Mouse (Mus musculus) limb, embryonic 11.5 days (tissue): Measurements from ENCODE around the gene Exosc3. TPM values are rescaled to one million over a fixed set of nuclear protein-coding genes. Genes with fewer than 3 reads are reported as not detected.
"Not testable (repeated sequence)": the region's sequence is repeated elsewhere in the genome, so short reads cannot be mapped to it uniquely, and the experiment has no call there.

ENCODE experiments used
- ATAC-seq: fragments of 200-750 bp; cut with Nextera tagmentation; 2 replicates; pipeline ENCODE4 v1.8.0; 2017; ENCODE audit warnings: low read depth; ENCODE audit not compliant: insufficient number of reproducible peaks, low FRiP score, low TSS enrichment
- DNase-seq: peaks from one replicate; pipeline ENCODE4 v3.0.0-alpha.2; 2015; ENCODE audit warnings: low spot score
- H3K27ac ChIP-seq: fragments of 300-500 bp; sonication (generic); replicated peaks from 2 replicates; pipeline ENCODE4 v1.5.1; 2014; ENCODE audit warnings: low read depth, mild to moderate bottlenecking, low read length
- H3K27me3 ChIP-seq: fragments of 300-500 bp; sonication (generic); 2 replicates; pipeline ENCODE4 v1.6.1; 2014; ENCODE audit warnings: mild to moderate bottlenecking, low read length, mixed read lengths; ENCODE audit not compliant: control insufficient read depth, insufficient read depth
- H3K36me3 ChIP-seq: fragments of 300-500 bp; sonication (generic); 2 replicates; pipeline ENCODE4 v1.6.1; 2014; ENCODE audit warnings: mild to moderate bottlenecking, low read length, moderate library complexity, mixed read lengths; ENCODE audit not compliant: control insufficient read depth, insufficient read depth
- H3K4me1 ChIP-seq: fragments of 300-500 bp; sonication (generic); 2 replicates; pipeline ENCODE4 v1.6.1; 2014; ENCODE audit warnings: low read length, mixed read lengths; ENCODE audit not compliant: control insufficient read depth, insufficient read depth
- H3K4me2 ChIP-seq: fragments of 300-500 bp; sonication (generic); 2 replicates; pipeline ENCODE4 v1.6.1; 2014; ENCODE audit warnings: low read depth, mild to moderate bottlenecking, moderate library complexity; ENCODE audit not compliant: severe bottlenecking
- H3K4me3 ChIP-seq: fragments of 300-500 bp; sonication (generic); 2 replicates; pipeline ENCODE4 v1.5.1; 2014; ENCODE audit warnings: low read depth, low read length
- H3K9ac ChIP-seq: fragments of 300-500 bp; sonication (generic); 2 replicates; pipeline ENCODE4 v1.6.1; 2014; ENCODE audit warnings: mild to moderate bottlenecking, low read length
- H3K9me3 ChIP-seq: fragments of 300-500 bp; sonication (generic); 2 replicates; pipeline ENCODE4 v1.6.1; 2016; ENCODE audit warnings: low read length; ENCODE audit not compliant: control insufficient read depth
- WGBS: fragments of 180-500 bp; shearing (Covaris S2); extraction: QIAGEN DNeasy Blood & Tissue Kit; methylation state at CpG from one replicate; pipeline ENCODE4 v1.1.7; 2014; 5-methylcytosine and 5-hydroxymethylcytosine counted together
- polyA plus RNA-seq: library from polyadenylated mRNA; unstranded; fragments of >200 nt; fragmentation: Nextera tagmentation; extraction: Ambion mirVana; gene quantifications from 2 replicates; pipeline ENCODE4 v1.2.1, GENCODE M21; 2014

The Exosc3 gene
- polyA plus RNA-seq: 105 and 111 TPM in 2 replicates

DNA sequence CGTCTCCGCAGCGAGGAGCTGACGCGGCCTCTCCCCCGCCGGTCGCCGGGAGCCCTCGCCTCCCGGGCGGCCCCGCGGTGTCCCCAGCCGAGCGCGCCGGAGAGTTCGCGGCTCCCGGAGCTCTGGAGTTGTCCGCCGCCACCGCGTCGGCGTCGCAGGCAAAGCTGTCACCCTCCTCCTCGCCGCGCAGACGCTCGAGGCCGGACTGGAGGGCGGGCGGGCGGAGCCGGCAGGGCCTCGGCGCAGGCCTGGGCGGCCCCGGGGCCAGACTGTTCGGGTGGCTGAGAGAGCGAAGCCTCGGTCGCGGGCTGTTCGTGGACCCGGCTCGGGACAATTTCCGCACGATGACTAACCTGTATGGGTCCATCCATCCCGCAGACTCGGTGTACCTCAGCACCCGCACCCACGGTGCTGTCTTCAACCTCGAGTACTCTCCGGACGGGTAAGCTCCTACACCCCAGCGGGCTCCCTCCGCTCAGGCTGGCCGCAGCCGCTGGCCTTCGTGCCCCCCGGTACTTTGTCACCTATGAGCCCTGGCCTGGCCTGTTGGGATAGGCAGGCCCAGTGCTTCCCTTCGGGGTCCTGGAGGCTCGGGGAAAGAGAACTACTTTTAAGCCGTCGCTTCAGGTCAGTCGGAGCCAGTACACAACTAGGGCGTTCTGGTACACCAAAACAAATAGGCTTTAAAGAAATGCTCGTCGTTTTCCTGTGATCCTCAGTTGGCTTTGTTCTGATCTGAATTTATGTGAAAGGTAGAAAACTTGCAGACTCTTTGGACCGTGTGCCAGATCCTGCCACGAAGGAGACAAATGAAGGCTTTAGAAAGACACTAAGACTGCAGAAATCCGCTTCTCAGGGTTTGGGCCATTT, at the start of gene Exosc3:
Gene Exosc3, minus strand, starts transcription at position 447 of the 870 bp plus-strand sequence.
- Histone ChIP-seq H3K36me3 (no peaks in the 10 kb centered on the region; the same call in 1 of the 2 replicates), H3K4me1 (peaks cover 15% of the 10 kb centered on the region), H3K27ac (peak within 1 kb of the TSS; percentile 95), H3K4me2 (peak within 1 kb of the TSS; percentile 65), H3K4me3 (peak within 1 kb of the TSS; percentile 88), H3K27me3 (no peaks in the 10 kb centered on the region), H3K9ac (peak within 1 kb of the TSS; percentile 92), H3K9me3 (no peaks in the 10 kb centered on the region)
- DNase-seq (peak; percentile 63), ATAC-seq (peak; percentile 81)
- WGBS: under 1% methylated on average over 75 of the region's 76 CpGs

DNA sequence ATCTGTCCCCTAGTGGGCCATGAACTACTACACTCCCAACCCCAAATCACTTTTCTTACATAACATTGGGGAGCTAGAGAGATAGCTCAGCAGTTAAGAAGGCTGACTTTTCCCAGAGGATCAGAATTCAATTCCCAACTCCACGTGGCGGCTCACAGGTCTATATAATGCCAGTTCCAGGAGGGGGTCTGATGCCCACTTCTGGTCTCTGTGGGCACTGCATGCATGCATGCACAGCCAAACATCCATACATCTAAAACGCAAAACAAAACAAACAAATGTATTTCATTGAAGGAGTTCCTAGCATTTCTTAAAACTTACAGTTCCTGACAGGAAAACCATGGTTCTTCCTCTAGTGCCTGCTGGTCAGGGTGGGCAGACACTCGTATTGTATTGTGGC, 49.6 kb upstream of the Exosc3 start:
- H3K4me1 ChIP-seq: no peaks in the 10 kb centered on the region
- no peak overlapping the region for H3K4me2 ChIP-seq
- no peaks in the 10 kb centered on the region for H3K36me3 ChIP-seq
- H3K27ac ChIP-seq: no peak overlapping the region
- H3K4me3 ChIP-seq: no peak overlapping the region
- 74% methylated on average over 4 of the region's 4 CpGs for WGBS
- DNase-seq (no peak), ATAC-seq (no peak)
- H3K9me3 ChIP-seq: no peaks in the 10 kb centered on the region
- H3K27me3 ChIP-seq: no peaks in the 10 kb centered on the region
- no peak overlapping the region for H3K9ac ChIP-seq

DNA sequence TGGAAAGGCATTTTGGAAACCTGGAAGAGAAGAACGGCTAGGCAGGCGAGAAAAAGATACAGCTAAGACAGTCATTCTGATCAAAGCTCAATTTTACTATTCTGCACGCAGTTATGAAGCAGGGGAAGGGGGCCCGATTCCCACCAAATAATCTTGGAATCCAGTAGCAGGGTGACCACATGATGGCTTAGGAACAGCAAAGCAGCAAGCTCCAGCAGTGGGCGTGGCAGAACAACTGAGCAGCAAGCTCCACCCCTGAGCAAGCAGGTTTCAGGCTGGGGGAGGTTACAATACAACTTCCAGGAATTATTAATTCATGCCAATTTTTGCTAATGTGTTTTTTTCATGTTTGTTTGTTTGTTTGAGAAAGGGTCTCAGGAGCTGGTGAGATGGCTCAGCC, 44.8 kb upstream of the Exosc3 start:
- not testable (repeated sequence) for H3K9me3 ChIP-seq, H3K4me2 ChIP-seq, H3K27me3 ChIP-seq, H3K27ac ChIP-seq, H3K4me1 ChIP-seq, H3K4me3 ChIP-seq, H3K9ac ChIP-seq, H3K36me3 ChIP-seq, DNase-seq, ATAC-seq
- WGBS: 94% methylated on average over 5 of the region's 5 CpGs

DNA sequence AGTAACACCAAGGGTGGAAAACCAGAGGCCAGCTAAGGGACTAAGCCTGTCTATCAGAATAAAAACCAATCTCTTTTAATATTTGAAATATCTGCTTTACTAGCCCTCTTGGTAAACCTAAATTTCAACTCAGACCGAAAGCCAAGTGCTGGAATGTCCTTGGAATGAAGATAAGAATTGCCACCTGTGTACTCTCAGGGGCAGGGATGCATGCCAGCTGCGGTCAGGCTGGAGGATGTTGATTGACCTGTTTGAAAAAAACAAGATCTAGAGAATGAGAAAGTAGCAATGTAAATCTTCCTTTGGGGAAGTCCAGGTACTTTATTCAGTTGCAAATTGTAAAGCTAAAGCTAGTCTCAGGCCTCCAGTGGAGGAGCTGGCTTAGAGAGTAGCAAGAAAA, 39.6 kb upstream of the Exosc3 start:
- not testable (repeated sequence) for H3K9ac ChIP-seq, H3K9me3 ChIP-seq, H3K4me3 ChIP-seq, H3K4me1 ChIP-seq, H3K4me2 ChIP-seq, DNase-seq, H3K27ac ChIP-seq, ATAC-seq, H3K36me3 ChIP-seq, H3K27me3 ChIP-seq
- WGBS: 92% methylated on average over 2 of the region's 2 CpGs

DNA sequence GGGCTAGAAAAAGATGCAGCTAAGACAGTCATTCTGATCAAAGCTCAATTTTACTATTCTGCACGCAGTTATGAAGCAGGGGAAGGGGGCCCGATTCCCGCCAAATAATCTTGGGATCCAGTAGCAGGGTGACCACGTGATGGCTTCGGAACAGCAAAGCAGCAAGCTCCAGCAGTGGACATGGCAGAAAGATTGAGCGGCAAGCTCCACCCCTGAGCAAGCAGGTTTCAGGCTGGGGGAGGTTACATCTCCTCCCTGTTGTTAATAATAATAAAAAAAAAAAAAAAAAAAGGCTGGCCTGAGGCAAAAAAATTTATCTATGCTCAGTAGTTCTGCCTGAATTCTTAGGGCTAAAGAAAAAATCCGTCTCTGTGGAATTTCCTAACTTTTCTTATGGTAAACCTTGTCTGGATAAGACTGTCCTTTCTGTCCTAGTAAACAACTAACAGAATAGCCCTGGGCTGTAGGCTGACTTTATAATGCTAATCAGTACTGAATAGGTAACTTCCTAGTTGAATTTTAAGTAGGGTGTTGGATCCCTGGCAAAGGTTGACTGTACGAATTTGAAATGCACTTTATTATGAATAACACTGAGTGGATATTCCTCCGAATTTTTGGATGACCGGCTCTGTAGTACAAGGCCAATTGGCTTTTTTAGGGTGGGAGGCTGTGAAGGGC, 38.5 kb upstream of the Exosc3 start:
- H3K9me3 ChIP-seq, H3K4me1 ChIP-seq, H3K4me2 ChIP-seq, ATAC-seq, DNase-seq, H3K27me3 ChIP-seq, H3K9ac ChIP-seq, H3K27ac ChIP-seq, H3K4me3 ChIP-seq, H3K36me3 ChIP-seq: not testable (repeated sequence)
- 91% methylated on average over 10 of the region's 10 CpGs for WGBS

DNA sequence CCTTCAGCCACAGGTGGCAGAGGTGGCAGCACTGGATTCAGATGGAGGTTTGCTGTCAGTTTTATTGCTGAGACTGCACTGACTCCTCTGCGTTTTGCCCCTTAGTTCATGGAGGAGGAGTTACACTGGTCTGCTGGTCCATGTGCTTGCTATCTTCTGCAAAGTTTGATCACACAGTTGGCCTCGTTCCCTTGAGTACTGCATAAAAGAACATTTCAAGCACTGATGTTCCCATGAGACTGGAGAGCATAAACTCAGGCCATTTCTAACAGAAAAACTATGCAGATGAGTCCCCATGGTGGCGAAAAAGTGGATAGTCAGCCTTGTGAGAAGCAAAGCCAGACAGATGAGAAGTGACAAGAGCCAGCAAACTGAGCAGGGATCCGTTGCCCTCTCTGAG, 34.0 kb upstream of the Exosc3 start:
- no peaks in the 10 kb centered on the region for H3K4me1 ChIP-seq
- H3K9ac ChIP-seq: no peak overlapping the region
- no peak overlapping the region for H3K4me3 ChIP-seq
- DNase-seq: no peak
- no peak overlapping the region for H3K27ac ChIP-seq
- WGBS: 87% methylated on average over 4 of the region's 4 CpGs
- H3K27me3 ChIP-seq: no peaks in the 10 kb centered on the region
- no peak overlapping the region for H3K4me2 ChIP-seq
- H3K36me3 ChIP-seq: peaks cover 8% of the 10 kb centered on the region
- no peak for ATAC-seq
- no peaks in the 10 kb centered on the region for H3K9me3 ChIP-seq

DNA sequence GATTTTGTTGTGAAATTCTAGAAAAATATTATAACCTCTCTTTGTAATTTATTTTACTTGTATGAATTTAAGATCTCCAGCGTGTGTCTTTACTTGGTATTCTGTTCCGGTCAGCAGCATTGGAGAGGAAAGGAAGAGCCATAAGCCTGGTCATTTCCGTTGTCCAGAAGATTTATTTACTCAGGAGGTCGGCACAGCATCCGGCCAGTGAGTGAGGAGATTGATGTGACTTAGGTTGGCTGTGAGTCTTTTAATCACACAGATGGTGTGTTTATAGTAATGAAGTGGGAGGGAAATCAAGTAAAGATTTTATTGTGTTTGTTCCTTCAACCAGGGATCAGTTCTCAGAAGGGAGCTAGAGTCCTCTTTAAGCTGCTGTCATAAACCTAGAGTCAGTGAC, 32.3 kb upstream of the Exosc3 start:
- DNase-seq (no peak), ATAC-seq (no peak)
- no peaks in the 10 kb centered on the region for H3K27me3 ChIP-seq
- no peak overlapping the region for H3K4me3 ChIP-seq
- H3K9ac ChIP-seq: no peak overlapping the region
- H3K4me1 ChIP-seq: no peaks in the 10 kb centered on the region
- H3K4me2 ChIP-seq: no peak overlapping the region
- 73% methylated on average over 5 of the region's 5 CpGs for WGBS
- peaks cover 12% of the 10 kb centered on the region for H3K36me3 ChIP-seq
- H3K27ac ChIP-seq: no peak overlapping the region
- H3K9me3 ChIP-seq: no peaks in the 10 kb centered on the region

DNA sequence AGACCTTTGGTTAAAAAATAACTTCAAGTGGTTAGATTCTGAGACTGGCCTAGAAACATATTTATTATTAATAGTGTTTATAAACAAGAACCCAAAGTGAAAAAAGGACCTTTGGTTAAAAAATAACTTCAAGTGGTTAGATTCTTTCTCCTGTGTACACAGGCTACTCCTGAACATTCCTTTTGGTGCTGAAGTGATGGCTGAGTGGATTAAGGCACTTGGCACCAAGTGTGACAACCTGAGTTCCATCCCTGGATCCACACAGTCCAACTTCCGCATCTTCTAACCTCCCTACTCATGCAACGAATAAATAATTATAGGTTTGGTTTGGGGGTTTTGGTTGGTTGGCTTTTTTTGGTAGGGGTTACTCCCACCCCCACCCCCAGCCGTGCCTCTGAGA, 28.7 kb upstream of the Exosc3 start:
- Histone ChIP-seq H3K4me2 (no peak overlapping the region), H3K4me3 (no peak overlapping the region), H3K27me3 (no peaks in the 10 kb centered on the region), H3K4me1 (no peaks in the 10 kb centered on the region), H3K27ac (no peak overlapping the region), H3K36me3 (peaks cover 12% of the 10 kb centered on the region), H3K9me3 (no peaks in the 10 kb centered on the region), H3K9ac (no peak overlapping the region)
- DNase-seq (no peak), ATAC-seq (no peak)
- 83% methylated on average over 3 of the region's 3 CpGs for WGBS
